Mouse (Mus musculus) embryonic stem cell, embryonic (primary cell): ENCODE data around the gene Slc4a1.

Source experiments
- CTCF ChIA-PET, 4 experiments: fragments of 300-600 bp in 2 of 4; fragments of 350-600 bp in 2 of 4; sonication (Branson Sonifier 250); formaldehyde crosslinking; loops; one replicate each; lab custom pipeline; 2022; ENCODE audit warnings: inconsistent platforms in 2 of 4; lab: Charles Lee
- POLR2A ChIA-PET, 4 experiments: fragments of 300-600 bp in 2 of 4; fragments of 350-600 bp in 2 of 4; sonication (Branson Sonifier 250); formaldehyde crosslinking; loops; one replicate each; lab custom pipeline; 2022; ENCODE audit warnings: antibody characterized with exemption in 4 of 4, inconsistent platforms in 1 of 4; lab: Charles Lee

Gene Slc4a1

DNA sequence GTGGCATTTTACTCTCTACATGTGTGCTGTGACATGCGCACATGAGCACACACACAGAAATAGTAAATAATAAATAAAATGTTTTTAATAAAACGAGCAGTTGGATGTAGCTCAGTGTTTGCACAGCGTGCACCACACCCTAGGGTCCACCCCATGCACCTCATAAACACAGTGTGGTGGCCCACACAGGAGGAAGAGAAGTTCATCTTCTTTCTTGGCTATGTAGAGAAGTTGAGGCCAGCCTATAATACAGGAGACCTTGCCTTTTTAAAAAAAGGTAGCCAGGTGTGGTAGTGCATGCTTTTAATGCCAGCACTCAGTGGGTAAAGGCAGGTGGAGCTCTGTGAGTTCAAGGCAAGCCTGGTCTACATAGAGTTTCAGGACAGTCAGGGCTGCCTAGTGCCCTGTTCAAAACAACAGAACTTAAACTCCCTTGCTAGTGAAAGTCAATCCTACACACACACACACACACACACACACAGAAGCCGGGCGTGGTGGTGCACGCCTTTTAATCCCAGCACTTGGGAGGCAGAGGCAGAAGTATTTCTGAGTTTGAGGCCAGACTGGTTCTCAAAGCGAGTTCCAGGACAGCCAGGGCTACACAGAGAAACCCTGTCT, 8.2 kb upstream of the Slc4a1 start:
- ChIA-PET POLR2A (interaction anchor here in 3 of 4 experiments (1.1 to 8.0 kb wide), 11 partner anchors 9 to 75 kb away, joined by 3 to 249 read pairs (median 4); partner anchors contain the start of genes Grn (in 1 of the 3) and Slc25a39 (in 1 of the 3)), CTCF (interaction anchor here in 1 of 4 experiments (0.8 to 4.1 kb wide), 2 partner anchors 35 to 65 kb away, joined by 3 to 25 read pairs; no protein-coding TSS in a partner anchor)

DNA sequence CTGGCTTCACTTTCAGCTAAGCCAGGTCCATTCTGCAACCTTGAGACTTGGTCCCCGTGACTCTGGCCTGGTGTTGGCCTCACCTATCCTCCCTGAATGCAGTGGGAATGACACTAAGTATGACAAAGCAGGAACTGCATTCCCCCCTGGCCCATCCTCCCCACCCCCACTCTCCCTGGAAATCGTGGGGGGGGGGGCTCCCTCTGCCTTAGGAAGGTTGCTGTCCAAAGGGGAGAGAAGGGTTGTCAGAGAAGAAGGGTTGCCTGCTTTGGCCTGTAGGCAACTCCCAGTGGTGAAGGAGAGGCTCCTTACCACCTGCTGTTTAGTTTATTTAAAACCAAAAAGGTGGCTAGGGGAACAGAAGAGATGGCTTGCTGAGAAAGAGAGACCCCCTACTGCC, 7.6 kb upstream of the Slc4a1 start:
- POLR2A ChIA-PET = interaction anchor here (0.6 to 8.0 kb wide), 17 partner anchors 9 to 126 kb away, joined by 3 to 249 read pairs (median 3); partner anchors contain the start of genes Slc25a39 (in 2 of the 4), Rundc3a (in 1 of the 4) and Ubtf (in 1 of the 4)
- CTCF ChIA-PET = interaction anchor here in 1 of 4 experiments (0.7 to 0.8 kb wide), 2 partner anchors 23 to 34 kb away, joined by 3 read pairs; no protein-coding TSS in a partner anchor

DNA sequence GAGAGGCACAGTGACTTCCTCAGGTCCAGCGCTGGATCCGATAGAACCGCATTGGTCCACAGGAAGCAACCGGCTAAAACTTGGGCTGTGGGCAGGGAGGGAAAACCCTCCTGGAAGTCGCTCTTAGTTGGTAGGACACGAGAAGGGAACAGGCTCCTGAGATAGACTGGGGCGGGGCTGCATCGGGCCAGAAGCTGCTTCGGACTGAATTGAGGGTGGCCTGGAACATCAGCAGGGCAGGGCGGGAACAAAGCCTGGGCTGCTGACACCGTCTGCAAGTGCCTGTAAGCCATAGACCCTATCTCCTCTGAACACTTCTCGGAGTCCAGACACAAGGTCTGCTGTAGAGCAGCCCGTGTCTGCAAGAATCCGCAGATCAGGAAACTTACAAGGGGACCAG, 6.9 kb upstream of the Slc4a1 start:
- CTCF ChIA-PET = interaction anchor here in 2 of 4 experiments (0.6 to 0.7 kb wide), 2 partner anchors 22 to 64 kb away, joined by 3 read pairs; no protein-coding TSS in a partner anchor

DNA sequence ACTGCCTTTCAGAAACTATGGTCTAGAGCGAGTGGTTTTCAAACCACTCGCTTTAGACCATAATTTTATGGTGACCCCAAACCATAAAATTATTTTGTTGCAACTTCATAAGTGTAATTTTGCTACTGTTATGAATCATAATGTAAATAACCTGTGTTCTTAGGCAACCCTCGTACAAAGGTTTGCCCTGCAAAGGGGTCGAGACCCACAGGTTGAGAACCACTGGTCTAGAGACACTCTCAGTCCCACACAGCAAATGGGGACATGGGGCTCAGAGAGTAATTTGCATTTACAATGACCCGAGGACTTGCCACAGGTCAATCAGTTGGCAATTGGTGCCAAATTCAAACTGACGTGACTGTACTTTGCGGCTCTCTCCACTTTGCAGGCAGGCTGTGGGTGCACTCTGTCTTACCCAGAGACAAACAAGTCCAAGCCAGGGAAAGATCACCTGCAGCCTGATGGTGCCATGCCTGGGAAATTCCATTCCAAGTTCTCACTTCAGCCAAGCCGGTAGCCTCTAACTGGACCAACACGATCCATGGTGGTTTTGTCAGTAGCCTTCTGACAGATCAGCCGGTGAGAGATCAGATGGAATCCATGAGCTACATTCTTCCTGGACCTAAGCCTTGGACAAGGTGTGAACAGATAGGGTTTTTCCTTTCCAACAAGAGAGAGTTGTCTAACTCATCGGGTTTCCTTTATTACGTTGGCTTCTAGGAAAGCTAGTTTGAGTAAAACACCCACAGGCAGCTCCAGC, 6.1 kb upstream of the Slc4a1 start:
- CTCF ChIA-PET = interaction anchor here in 1 of 4 experiments (0.6 kb wide), 1 partner anchor 65 kb away, joined by 3 read pairs; no protein-coding TSS in a partner anchor
- POLR2A ChIA-PET = interaction anchor here (0.6 to 8.0 kb wide), 16 partner anchors 13 to 73 kb away, joined by 3 to 249 read pairs (median 6); partner anchors contain the start of genes Slc25a39 (in 3 of the 4), Rundc3a (in 1 of the 4) and Ubtf (in 1 of the 4)

More for the DNA sequence above, 6.9 kb upstream of the Slc4a1 start:
- POLR2A ChIA-PET = interaction anchor here (0.6 to 8.0 kb wide), 24 partner anchors 10 to 73 kb away, joined by 3 to 249 read pairs (median 4); partner anchors contain the start of genes Slc25a39 (in 3 of the 4), Rundc3a (in 1 of the 4) and Ubtf (in 1 of the 4)

DNA sequence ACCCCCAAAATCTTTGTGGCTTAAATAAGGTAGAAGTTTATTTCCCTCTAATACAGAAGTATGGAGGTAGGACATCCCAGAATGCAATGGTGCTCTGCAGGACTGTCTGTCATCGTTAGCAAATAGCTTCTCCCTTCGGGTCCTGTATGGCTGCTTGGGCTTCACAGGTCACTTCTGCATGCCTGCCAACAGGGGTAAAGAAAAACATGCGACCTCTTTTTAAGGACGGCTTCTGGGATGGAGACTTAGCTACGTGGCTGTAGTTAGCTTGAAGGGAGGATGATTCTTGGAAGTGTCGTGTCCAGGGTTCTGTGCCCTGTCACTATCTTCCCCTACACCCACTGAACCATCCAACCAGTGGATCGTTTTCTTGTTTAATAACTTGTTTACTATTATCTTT, 4.3 kb upstream of the Slc4a1 start:
- ChIA-PET CTCF (interaction anchor here in 3 of 4 experiments (0.5 to 0.8 kb wide), 3 partner anchors 77 to 1751 kb away, joined by 3 to 5 read pairs (median 3); partner anchors contain the start of gene BC030867 (in 1 of the 3)), POLR2A (interaction anchor here in 3 of 4 experiments (0.9 to 3.9 kb wide), 13 partner anchors 13 to 80 kb away, joined by 3 to 12 read pairs (median 3); partner anchors contain the start of gene Slc25a39 (in 3 of the 3))

DNA sequence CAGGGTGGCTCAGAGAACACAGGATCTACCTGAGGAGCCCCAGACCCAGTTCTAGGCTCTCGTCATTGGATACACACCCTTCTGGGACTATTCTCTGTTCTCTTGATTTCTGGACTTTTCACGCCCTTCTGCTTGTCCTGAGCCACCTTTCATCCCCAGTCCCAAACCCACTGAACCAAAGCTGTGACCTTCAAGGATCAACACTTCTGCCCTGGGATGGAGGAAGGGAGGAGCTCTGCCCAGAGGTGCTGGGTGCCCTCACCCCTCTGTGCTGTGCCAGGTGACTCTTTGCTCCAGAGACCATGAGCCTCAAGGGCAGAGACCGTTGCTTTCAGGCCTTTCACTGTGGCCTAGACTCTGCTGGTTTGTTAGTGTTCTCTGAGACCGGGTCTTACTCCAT, 3.3 kb upstream of the Slc4a1 start:
- POLR2A ChIA-PET = interaction anchor here in 3 of 4 experiments (0.6 to 3.9 kb wide), 15 partner anchors 12 to 338 kb away, joined by 3 to 12 read pairs (median 4); partner anchors contain the start of gene Slc25a39 (in 3 of the 3)
- CTCF ChIA-PET = interaction anchor here in 2 of 4 experiments (0.5 to 0.7 kb wide), 3 partner anchors 12 to 1839 kb away, joined by 3 to 4 read pairs (median 3); no protein-coding TSS in a partner anchor

DNA sequence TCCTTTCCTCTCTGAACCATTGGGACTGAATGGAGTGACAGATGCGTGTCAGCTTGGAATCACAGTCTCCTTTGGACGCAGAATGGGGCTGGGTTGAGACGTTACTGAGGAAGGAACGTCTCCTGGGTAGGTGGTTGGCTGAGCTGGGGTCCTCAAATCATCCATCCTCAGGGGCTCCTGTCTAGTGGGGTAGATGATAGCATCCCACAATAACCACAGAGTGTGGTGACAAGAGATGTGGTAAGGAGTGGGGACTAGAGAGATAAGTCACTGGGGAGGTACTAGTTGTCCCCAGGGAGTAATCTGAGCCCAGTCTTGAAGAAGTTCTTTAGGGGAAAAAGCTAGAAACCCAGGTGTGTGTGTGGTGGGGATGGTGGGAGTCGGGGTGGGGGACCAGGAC, 2.3 kb upstream of the Slc4a1 start:
- CTCF ChIA-PET = interaction anchor here in 2 of 4 experiments (0.5 to 1.2 kb wide), 3 partner anchors 8 to 44 kb away, joined by 3 to 4 read pairs (median 4); no protein-coding TSS in a partner anchor
- POLR2A ChIA-PET = interaction anchor here (0.9 to 3.9 kb wide), 20 partner anchors 8 to 77 kb away, joined by 3 to 24 read pairs (median 4); partner anchors contain the start of genes Slc25a39 (in 3 of the 4) and Grn (in 1 of the 4)

DNA sequence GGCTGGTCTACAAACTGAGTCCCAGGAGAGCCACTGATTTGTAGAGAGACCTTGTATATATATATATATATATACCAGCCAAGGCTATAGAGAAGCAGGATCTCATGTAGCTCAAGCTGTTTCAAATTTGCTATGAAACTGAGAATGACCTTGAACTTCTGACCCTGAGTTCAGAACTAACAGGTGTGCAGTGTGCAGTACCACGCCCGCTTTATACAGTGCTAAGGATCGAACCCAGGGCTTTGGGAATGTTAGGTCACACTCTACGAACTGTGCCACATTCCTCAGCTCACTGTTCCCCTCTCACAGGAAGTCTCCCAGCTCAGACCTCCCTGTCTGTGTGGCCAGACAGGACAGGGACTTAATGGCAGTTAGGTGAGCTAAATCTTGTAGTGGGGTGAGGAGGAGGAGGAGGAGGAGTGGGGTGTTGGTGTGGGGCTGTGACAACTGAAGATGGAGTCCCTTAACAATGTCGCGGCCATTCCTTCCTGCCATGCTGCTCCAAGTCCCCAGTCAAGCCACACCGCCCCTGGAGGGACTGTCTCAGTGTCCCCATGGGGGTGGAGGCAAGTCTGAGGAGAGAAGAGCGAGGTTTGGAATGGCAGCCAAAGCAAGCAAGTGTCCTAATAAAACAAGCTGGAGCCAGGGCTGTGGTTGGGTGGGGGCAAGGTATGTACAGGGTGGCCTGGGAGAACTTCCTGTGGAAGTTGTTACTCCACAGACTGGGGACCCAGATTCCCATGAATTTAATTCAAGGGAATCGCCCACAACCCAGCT, 1.7 kb upstream of the Slc4a1 start:
- CTCF ChIA-PET = interaction anchor here in 2 of 4 experiments (0.9 to 1.2 kb wide), 2 partner anchors 9 to 11 kb away, joined by 3 to 4 read pairs; no protein-coding TSS in a partner anchor
- POLR2A ChIA-PET = interaction anchor here (0.5 to 3.9 kb wide), 23 partner anchors 8 to 83 kb away, joined by 3 to 24 read pairs (median 4); partner anchors contain the start of genes Slc25a39 (in 3 of the 4), Grn (in 2 of the 4), Rundc3a (in 1 of the 4) and Tmub2 (in 1 of the 4)

DNA sequence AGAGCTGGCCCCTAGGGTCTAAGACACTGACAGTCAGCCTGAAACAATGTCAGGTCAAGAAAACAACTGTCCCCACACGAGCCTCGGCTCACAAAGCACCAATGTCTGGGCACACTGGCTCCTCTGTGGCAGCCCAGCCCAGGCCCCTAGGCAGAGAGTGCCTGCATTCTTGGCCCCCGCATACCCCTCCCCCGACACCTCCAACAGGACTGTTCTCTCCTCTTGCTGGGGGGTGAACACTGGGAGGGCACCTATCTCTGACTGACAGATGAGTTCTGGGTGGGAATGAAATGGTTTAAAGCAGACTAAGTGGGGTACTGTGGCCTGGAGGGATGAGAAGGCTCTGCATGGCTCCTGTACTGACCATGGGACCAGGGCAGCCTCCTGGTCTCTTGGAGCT, 304 bp downstream of the Slc4a1 start:
- ChIA-PET POLR2A (interaction anchor here in 1 of 4 experiments (3.1 kb wide), 1 partner anchor 10 kb away, joined by 24 read pairs; no protein-coding TSS in a partner anchor), CTCF (interaction anchor here in 1 of 4 experiments (1.3 kb wide), 1 partner anchor 10 kb away, joined by 4 read pairs; no protein-coding TSS in a partner anchor)

DNA sequence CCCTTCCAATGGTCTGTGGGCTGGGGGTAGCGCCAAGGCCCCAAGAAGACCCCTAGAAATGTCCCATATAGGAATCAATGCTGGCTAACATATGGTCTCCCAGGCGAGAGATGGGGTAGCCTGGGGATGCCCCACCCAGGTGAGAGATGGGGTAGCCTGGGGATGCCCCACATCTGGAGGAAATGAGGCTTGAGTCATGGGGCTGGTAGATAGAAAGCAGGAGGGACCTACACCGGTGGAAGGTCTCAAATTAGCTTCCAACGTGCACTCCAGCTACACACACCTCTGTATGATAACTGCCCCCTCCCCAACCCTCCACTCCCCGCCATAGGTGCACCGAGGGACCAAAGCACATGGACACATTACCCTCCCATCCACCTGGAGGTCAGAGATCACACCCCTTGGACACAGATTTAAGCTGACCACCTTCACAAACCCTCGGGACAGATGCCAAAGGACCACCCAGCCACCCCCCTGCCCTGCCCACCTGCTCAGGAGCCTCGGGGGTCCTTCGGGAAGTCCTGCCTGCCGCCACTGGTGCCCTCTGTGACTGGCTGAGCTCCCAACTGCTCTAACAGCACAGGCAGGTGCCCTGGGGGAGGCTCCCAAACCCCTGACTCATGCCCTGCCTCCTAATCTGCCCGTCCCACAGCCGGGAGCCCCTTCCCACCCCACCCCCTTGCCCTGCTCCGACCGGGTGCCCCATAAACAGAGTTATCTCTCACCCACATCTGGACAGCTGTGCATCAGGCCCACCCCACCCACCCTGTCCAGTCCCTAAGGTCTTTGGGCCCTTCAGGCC, 1.2 kb downstream of the Slc4a1 start:
- POLR2A ChIA-PET = interaction anchor here in 3 of 4 experiments (0.6 to 2.6 kb wide), 7 partner anchors 9 to 54 kb away, joined by 3 to 10 read pairs (median 4); partner anchors contain the start of gene Slc25a39 (in 1 of the 3)
- CTCF ChIA-PET = interaction anchor here in 3 of 4 experiments (0.5 to 1.4 kb wide), 3 partner anchors 11 to 283 kb away, joined by 4 to 7 read pairs (median 4); no protein-coding TSS in a partner anchor

DNA sequence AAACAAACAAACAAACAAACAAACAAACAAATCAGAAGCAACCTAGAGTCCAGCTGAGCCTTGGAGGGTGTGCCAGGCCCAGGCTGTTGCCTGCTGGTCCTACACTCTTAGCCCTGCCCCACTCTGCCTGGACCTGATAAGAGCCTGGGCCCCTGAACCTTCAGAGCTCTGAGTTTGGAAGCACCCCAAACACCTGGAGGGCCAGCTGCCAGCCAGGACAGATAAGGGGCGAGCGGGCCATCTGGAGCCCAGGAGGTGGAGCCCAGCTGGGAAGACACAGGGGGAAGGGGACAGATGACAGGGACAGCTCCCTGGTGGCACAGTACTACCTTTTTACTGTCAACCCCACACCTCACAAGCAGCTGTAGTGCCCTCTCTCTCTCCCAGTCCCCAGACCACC, 2.4 kb downstream of the Slc4a1 start:
- POLR2A ChIA-PET = interaction anchor here in 3 of 4 experiments (1.1 to 2.6 kb wide), 6 partner anchors 8 to 53 kb away, joined by 3 to 10 read pairs (median 6); partner anchors contain the start of gene Slc25a39 (in 1 of the 3)
- CTCF ChIA-PET = interaction anchor here in 1 of 4 experiments (1.4 kb wide), 1 partner anchor 74 kb away, joined by 4 read pairs; no protein-coding TSS in a partner anchor

DNA sequence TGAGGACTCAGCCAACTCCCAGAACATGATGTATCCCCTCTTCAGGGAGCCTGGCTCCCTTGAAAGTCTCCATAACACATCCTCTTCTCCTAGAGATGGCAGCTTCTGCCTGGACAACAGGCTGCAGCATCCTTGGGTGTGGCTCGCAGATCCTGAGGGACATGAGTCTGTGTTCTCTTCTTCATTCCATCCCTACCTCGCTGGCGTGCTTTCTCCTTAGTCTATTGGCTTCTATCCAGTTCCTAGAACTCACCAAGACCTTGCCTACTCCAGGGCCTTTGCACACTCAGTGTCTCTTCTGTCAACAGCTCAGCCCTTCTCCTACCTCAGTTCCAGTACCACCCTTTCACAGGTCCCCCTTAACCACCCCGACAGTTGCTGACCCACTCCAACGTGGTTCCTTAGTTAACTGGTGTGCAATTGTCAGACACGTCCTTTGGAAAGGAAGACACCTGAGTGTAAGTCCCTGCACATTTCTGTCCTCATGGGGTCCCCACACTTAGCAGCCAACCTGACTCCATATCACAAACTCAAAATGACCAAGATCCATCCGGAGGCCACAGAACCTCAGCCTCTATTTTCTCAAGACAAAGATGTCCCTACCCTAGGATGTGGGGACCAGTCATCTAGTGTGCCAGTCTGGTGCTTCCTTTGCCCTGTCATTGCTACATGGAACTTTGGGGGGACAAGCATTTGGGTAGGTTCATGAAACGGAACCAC, 4.1 kb downstream of the Slc4a1 start:
- POLR2A ChIA-PET = interaction anchor here in 2 of 4 experiments (0.5 to 1.2 kb wide), 3 partner anchors 14 to 47 kb away, joined by 3 to 4 read pairs (median 3); no protein-coding TSS in a partner anchor
- CTCF ChIA-PET = no interaction called here

DNA sequence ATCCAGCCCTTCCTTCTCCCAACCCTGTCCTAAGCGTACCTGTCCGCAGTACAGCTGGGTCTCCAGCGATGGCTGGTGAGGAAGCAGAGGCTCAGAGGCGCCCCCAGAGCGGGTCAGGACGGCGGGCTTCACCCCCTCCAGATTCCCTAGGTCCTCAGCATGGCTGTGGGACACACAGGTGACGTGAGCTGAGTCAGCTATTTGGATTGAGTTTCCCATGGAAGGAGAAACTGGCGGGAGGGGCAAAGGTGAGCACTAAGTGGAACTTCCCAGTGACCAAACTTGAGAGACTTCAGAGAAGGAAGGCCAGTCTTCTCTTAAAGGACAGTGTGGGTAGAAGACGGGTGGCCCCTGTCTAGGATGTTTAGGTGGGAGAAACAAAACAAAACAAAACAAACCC, 7.6 kb downstream of the Slc4a1 start:
- CTCF ChIA-PET = interaction anchor here in 1 of 4 experiments (0.8 to 2.3 kb wide), 2 partner anchors 18 to 72 kb away, joined by 3 to 9 read pairs; partner anchors contain the start of gene Grn
- POLR2A ChIA-PET = interaction anchor here in 3 of 4 experiments (0.8 to 4.3 kb wide), 9 partner anchors 10 to 73 kb away, joined by 3 to 23 read pairs (median 5); partner anchors contain the start of gene Slc25a39 (in 1 of the 3)

DNA sequence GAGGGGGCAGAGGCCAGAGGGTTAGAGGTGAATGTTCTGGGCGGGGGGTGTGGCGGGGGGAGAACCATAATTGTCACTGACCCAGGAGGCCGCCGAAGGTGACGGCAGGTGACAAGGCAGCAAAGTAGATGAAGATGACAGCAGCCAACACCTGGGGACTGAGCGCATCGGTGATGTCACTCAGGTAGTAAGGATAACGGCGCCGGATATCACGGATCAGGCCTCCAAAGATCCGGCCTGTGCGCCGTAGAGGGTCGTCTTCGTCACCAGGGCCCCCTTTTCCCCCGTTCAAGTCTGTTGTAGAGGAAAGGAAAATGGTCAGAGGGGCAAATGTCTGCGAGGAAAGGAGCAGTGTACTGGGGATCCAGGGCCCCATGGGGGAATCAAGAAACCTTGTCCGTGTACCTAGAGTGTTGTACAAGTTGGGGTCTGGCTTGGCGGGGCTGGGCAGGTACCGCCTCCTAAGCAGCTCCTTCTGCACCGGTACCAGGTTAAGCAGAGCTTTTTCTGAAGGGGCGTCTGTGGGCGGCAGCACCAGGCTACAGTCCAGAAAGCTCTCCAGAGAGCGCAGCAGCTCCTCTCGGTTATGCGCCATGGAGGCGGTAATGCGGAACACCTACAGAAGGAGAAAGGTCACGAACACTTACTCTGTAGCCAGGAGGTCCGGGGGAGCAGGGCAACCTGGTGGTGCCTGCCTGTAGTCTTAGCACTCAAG, 9.2 kb downstream of the Slc4a1 start:
- CTCF ChIA-PET = interaction anchor here in 1 of 4 experiments (0.6 to 2.3 kb wide), 6 partner anchors 10 to 82 kb away, joined by 3 to 9 read pairs (median 3); no protein-coding TSS in a partner anchor
- POLR2A ChIA-PET = interaction anchor here (0.6 to 4.3 kb wide), 25 partner anchors 9 to 80 kb away, joined by 3 to 23 read pairs (median 4); partner anchors contain the start of genes Slc25a39 (in 2 of the 4), Grn (in 1 of the 4) and Ubtf (in 1 of the 4)
